Mouse (Mus musculus): ENCODE measurements around the gene Ppfia4. TPM values are rescaled to one million over a fixed set of nuclear protein-coding genes. Genes with fewer than 3 reads are reported as not detected.

Ppfia4 gene
- polyA plus RNA-seq, 1 experiment from 2014 or later = 32.0 TPM

- Histone ChIP-seq H3K9ac (ENCODE audit: low read depth, low read length) (no peak overlapping the region), H3K4me2 (ENCODE audit: low read length) (peak overlapping the region; percentile 70), H3K36me3 (ENCODE audit: control insufficient read depth, insufficient read depth, low read length) (peaks cover 5% of the 10 kb centered on the region; the same call in 1 of the 2 replicates), H3K9me3 (ENCODE audit: control insufficient read depth, low read length) (no peaks in the 10 kb centered on the region), H3K27ac (ENCODE audit: low read depth, low read length) (no peak overlapping the region), H3K4me1 (ENCODE audit: control insufficient read depth, insufficient read depth, low read depth, low read length) (peaks cover 12% of the 10 kb centered on the region), H3K4me3 (ENCODE audit: low read length) (no peak overlapping the region), H3K27me3 (replicated peaks; ENCODE audit: control insufficient read depth, insufficient read depth, low read length) (no peaks in the 10 kb centered on the region)
- WGBS = 80% methylated on average over 5 of the region's 5 CpGs
- no peak for ATAC-seq
Observed at GRCm38 (mm10) chr1:134341641-134342277, 9.0 kb upstream of the Ppfia4 start.

GRCm38 (mm10) chr1:134339757-134340619, 7.3 kb upstream of the Ppfia4 start:
- ATAC-seq = no peak
- Histone ChIP-seq H3K27ac (ENCODE audit: low read depth, low read length) (no peak overlapping the region), H3K36me3 (ENCODE audit: control insufficient read depth, insufficient read depth, low read length) (no peaks in the 10 kb centered on the region), H3K4me3 (ENCODE audit: low read length) (no peak overlapping the region), H3K9ac (ENCODE audit: low read depth, low read length) (no peak overlapping the region), H3K9me3 (ENCODE audit: control insufficient read depth, low read length) (no peaks in the 10 kb centered on the region), H3K4me1 (ENCODE audit: control insufficient read depth, insufficient read depth, low read depth, low read length) (peaks cover 12% of the 10 kb centered on the region), H3K27me3 (replicated peaks; ENCODE audit: control insufficient read depth, insufficient read depth, low read length) (no peaks in the 10 kb centered on the region), H3K4me2 (ENCODE audit: low read length) (no peak overlapping the region)
- WGBS = 92% methylated on average over 18 of the region's 18 CpGs

DNA sequence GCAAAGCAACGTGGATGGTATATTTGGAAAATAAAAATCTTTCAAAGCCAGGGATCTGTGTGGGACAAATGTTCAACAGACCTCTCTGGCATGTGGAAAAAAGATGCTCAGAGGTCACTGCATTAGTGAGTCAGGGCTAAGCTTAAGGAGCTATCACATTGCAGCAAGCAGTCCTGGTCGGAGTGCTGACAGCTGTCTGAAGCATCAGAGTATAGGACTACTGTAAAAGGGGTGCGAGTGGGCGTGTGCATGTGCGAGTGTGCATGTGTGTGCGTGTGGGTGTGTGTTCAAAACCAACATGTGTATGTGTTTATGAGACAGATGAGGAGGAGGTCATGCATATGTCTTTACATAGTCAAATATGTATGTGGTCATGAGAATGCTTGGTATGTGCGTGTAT, 6.4 kb upstream of the Ppfia4 start:
- WGBS = 93% methylated on average over 7 of the region's 7 CpGs
- no peaks in the 10 kb centered on the region for H3K27me3 ChIP-seq (replicated peaks; ENCODE audit: control insufficient read depth, insufficient read depth, low read length)
- H3K9ac ChIP-seq (ENCODE audit: low read depth, low read length) = no peak overlapping the region
- H3K4me2 ChIP-seq (ENCODE audit: low read length) = no peak overlapping the region
- no peak for ATAC-seq
- no peaks in the 10 kb centered on the region for H3K36me3 ChIP-seq (ENCODE audit: control insufficient read depth, insufficient read depth, low read length)
- no peak overlapping the region for H3K4me3 ChIP-seq (ENCODE audit: low read length)
- H3K9me3 ChIP-seq (ENCODE audit: control insufficient read depth, low read length) = no peaks in the 10 kb centered on the region
- H3K4me1 ChIP-seq (ENCODE audit: control insufficient read depth, insufficient read depth, low read depth, low read length) = peaks cover 10% of the 10 kb centered on the region
- H3K27ac ChIP-seq (ENCODE audit: low read depth, low read length) = no peak overlapping the region

DNA sequence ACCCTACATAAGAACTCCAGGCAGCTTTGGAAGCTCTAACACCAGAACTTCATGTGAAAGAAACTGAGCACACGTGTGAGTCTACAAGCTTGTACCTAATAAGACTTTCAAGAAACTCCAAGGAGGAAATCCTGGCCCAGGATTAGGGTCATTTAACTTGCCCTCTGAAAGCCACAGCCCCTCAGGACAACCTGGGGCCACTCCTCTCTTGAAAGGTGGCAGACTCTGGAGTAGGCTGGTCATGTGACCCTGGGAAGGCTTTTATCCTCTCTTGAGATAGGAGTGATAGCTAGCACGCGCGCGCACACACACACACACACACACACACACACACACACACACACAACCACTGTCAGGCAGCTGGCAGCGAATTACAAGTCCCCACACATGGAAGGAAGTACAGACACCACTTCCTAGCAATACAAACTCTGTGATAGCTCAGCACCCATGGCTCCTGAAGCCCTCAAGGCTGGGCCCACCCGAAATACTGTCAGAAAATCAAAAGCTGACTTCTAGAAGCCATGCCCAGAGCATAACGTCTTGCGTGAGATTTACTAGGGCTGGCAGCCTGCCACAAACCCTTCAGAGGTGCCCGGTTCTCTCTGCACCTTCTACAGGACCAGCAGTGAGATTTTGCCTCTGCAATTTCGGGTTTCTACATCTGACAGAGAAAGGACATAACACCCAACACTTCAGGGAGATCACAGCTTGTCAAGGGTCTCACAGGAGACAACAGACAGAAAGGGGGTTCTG, 4.4 kb upstream of the Ppfia4 start:
- Histone ChIP-seq H3K27me3 (replicated peaks; ENCODE audit: control insufficient read depth, insufficient read depth, low read length) (no peaks in the 10 kb centered on the region), H3K9ac (ENCODE audit: low read depth, low read length) (no peak overlapping the region), H3K4me3 (ENCODE audit: low read length) (no peak overlapping the region), H3K9me3 (ENCODE audit: control insufficient read depth, low read length) (no peaks in the 10 kb centered on the region), H3K4me2 (ENCODE audit: low read length) (no peak overlapping the region), H3K27ac (ENCODE audit: low read depth, low read length) (no peak overlapping the region), H3K4me1 (ENCODE audit: control insufficient read depth, insufficient read depth, low read depth, low read length) (peaks cover 4% of the 10 kb centered on the region; the same call in 1 of the 2 replicates), H3K36me3 (ENCODE audit: control insufficient read depth, insufficient read depth, low read length) (no peaks in the 10 kb centered on the region)
- no peak for ATAC-seq
- WGBS = 83% methylated on average over 11 of the region's 11 CpGs

GRCm38 (mm10) chr1:134335924-134336810, 3.4 kb upstream of the Ppfia4 start:
- H3K36me3 ChIP-seq (ENCODE audit: control insufficient read depth, insufficient read depth, low read length) = no peaks in the 10 kb centered on the region
- 86% methylated on average over 12 of the region's 12 CpGs for WGBS
- H3K4me1 ChIP-seq (ENCODE audit: control insufficient read depth, insufficient read depth, low read depth, low read length) = peaks cover 3% of the 10 kb centered on the region; the same call in 1 of the 2 replicates
- H3K27ac ChIP-seq (ENCODE audit: low read depth, low read length) = no peak overlapping the region
- no peaks in the 10 kb centered on the region for H3K27me3 ChIP-seq (replicated peaks; ENCODE audit: control insufficient read depth, insufficient read depth, low read length)
- no peak for ATAC-seq
- H3K4me3 ChIP-seq (ENCODE audit: low read length) = no peak overlapping the region
- no peak overlapping the region for H3K4me2 ChIP-seq (ENCODE audit: low read length)
- no peaks in the 10 kb centered on the region for H3K9me3 ChIP-seq (ENCODE audit: control insufficient read depth, low read length)
- no peak overlapping the region for H3K9ac ChIP-seq (ENCODE audit: low read depth, low read length)

GRCm38 (mm10) chr1:134335211-134335923, 2.6 kb upstream of the Ppfia4 start:
- Histone ChIP-seq H3K27ac (ENCODE audit: low read depth, low read length) (no peak overlapping the region), H3K9me3 (ENCODE audit: control insufficient read depth, low read length) (no peaks in the 10 kb centered on the region), H3K27me3 (replicated peaks; ENCODE audit: control insufficient read depth, insufficient read depth, low read length) (no peaks in the 10 kb centered on the region), H3K4me1 (ENCODE audit: control insufficient read depth, insufficient read depth, low read depth, low read length) (peaks cover 3% of the 10 kb centered on the region; the same call in 1 of the 2 replicates), H3K9ac (ENCODE audit: low read depth, low read length) (no peak overlapping the region), H3K4me3 (ENCODE audit: low read length) (no peak overlapping the region), H3K4me2 (ENCODE audit: low read length) (no peak overlapping the region), H3K36me3 (ENCODE audit: control insufficient read depth, insufficient read depth, low read length) (no peaks in the 10 kb centered on the region)
- ATAC-seq = no peak
- 75% methylated on average over 13 of the region's 13 CpGs for WGBS

DNA sequence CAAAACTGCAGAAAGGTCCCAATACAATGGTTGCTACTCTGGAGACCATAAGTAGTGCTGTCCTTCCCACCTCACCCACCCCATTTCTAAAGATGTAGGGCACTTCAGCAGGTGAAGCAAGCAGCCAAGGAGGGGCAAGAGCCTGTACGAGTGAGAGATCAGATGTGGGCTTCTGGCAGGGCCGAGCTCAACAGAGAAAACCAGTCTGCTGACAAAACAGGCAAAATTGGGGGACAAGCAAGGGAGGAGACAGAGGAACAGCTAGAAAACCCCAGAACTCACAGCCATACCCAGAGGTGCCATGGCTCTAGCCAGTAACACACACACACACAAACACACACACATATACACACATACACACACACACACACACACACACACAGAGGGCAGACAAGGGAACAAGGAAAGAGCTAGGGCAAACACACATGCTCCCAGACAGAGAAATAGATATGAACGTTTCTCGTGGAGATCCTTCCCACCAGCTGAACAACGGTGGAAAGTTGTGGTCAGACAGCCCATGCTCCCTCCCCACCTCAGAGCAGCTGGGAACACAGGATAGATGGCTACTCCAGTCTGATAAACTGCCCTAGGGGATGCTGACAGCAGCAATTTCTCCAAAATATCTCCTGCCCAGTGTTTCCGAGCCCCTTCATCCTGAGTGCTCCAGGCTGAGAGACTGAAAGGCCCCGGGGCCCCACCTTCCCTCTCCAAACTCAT, 1.5 kb upstream of the Ppfia4 start:
- Histone ChIP-seq H3K36me3 (ENCODE audit: control insufficient read depth, insufficient read depth, low read length) (no peaks in the 10 kb centered on the region), H3K9ac (ENCODE audit: low read depth, low read length) (no peak overlapping the region), H3K9me3 (ENCODE audit: control insufficient read depth, low read length) (no peaks in the 10 kb centered on the region), H3K4me1 (ENCODE audit: control insufficient read depth, insufficient read depth, low read depth, low read length) (peaks cover 3% of the 10 kb centered on the region; the same call in 1 of the 2 replicates), H3K4me2 (ENCODE audit: low read length) (no peak overlapping the region), H3K4me3 (ENCODE audit: low read length) (no peak overlapping the region), H3K27me3 (replicated peaks; ENCODE audit: control insufficient read depth, insufficient read depth, low read length) (no peaks in the 10 kb centered on the region), H3K27ac (ENCODE audit: low read depth, low read length) (0 out of 2 replicates have a peak overlapping the region, but pooled peaks have one; percentile 19)
- 73% methylated on average over 7 of the region's 7 CpGs for WGBS
- no peak for ATAC-seq
